Mouse (Mus musculus) olfactory bulb, adult 2 months (tissue): ENCODE data around the gene Nr2f6. TPM values are rescaled to one million over a fixed set of nuclear protein-coding genes. Genes with fewer than 3 reads are reported as not detected.
A peak's percentile ranks its signal among the peaks of the same experiment; 100 is the strongest.

Source experiments
- H3K27ac ChIP-seq: fragments of 200-500 bp; 2 replicates; pipeline ENCODE4 v1.5.1; 2012; ENCODE audit warnings: low read depth, low read length; ENCODE audit not compliant: insufficient read depth
- H3K4me1 ChIP-seq: fragments of 200-500 bp; 2 replicates; pipeline ENCODE4 v1.6.1; 2012; ENCODE audit warnings: low read length; ENCODE audit not compliant: control insufficient read depth, insufficient read depth
- H3K4me3 ChIP-seq: fragments of 200-500 bp; 2 replicates; pipeline ENCODE4 v1.5.1; 2012; ENCODE audit warnings: mild to moderate bottlenecking, low read depth, low read length, moderate library complexity; ENCODE audit not compliant: insufficient read depth
- CTCF ChIP-seq: fragments of 200-500 bp; IDR thresholded peaks from 2 replicates; pipeline ENCODE4 v1.5.1; 2012; ENCODE audit warnings: low read depth, mild to moderate bottlenecking, low read length, moderate library complexity; ENCODE audit not compliant: insufficient read depth
- POLR2A ChIP-seq: fragments of 200-500 bp; IDR thresholded peaks from 2 replicates; pipeline ENCODE4 v1.6.1; 2012; ENCODE audit warnings: mild to moderate bottlenecking, low read depth, low read length, moderate library complexity; ENCODE audit not compliant: insufficient read depth
- WGBS: fragments of 180-500 bp; shearing (Covaris S2); methylation state at CpG from one replicate; pipeline ENCODE4 v1.1.7; 2018; 5-methylcytosine and 5-hydroxymethylcytosine counted together
- polyA plus RNA-seq: library from polyadenylated mRNA; stranded (reverse); fragments of >200 nt; gene quantifications from 2 replicates; pipeline ENCODE4 v1.2.4, GENCODE M21; 2012; ENCODE audit warnings: low replicate concordance; ENCODE audit not compliant: missing spikeins, insufficient read depth, insufficient read length

Gene Nr2f6
- polyA plus RNA-seq, 1 experiment, result not detected

DNA sequence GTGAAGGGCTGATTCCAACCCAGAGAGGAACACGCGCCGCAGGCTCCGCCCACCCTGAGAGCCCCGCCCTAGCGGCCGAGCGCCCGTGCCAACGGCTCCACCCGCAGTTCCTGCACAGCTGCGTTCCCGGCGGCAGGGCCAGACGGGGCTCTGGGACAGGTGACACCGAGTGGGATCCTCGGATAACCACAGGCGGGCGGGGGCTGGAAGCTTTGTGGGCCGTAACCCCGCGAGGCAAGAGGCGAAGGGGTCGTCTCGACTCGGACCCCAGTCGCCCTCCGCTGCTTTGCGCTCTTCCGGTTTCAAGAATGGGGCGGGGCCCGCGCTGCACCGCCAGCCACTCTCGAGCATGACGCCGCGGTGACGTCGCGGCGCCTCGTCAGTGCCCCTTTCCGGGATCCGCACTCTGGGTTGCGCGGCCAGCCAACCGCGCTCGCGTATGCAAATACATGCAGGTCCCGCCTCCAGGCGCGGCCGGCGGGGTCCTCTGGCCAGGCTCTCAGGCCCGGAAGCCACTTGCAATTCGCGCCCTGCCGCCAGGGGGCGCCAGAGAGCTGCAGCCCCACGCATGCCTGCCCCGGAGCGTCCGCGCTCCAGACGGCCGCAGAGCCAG, 10.4 kb downstream of the Nr2f6 start, which contains the start of gene Ocel1:
Ocel1 (plus strand) TSS at position 63 of the 613 bp plus-strand sequence.
- WGBS, result under 1% methylated on average over 68 of the region's 68 CpGs
- Histone ChIP-seq H3K4me1 (peaks cover 26% of the 10 kb centered on the region), H3K27ac (peak within 1 kb of the TSS; percentile 80), H3K4me3 (peak within 1 kb of the TSS; percentile 75)
- TF ChIP-seq POLR2A (peak; percentile 87), CTCF (peak; percentile 100)

DNA sequence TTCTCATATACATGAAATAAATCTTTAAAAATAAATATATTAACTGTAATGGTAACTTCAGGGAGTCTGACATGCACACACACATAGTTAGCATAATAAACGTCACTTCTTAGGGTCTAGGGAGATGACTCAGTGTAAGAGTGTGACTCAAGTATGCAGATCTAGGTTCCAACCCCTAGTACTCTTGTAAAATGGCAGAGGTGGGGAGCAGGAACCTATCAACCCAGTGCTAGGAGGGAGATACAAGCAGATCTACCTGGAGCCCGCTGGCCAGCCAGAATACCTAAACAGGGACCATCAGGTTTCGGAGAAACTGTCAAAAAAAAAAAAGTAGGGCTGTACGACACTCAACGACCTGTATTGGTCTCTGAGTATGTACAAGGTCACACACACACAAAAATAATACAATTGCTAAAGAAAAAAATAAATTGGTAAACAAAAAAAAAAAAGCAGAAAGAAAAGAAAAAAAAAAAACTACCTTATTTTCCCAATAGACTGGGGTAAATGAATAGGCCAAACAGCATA, 11.0 kb downstream of the Nr2f6 start:
- WGBS, result 14% methylated on average over 5 of the region's 5 CpGs

DNA sequence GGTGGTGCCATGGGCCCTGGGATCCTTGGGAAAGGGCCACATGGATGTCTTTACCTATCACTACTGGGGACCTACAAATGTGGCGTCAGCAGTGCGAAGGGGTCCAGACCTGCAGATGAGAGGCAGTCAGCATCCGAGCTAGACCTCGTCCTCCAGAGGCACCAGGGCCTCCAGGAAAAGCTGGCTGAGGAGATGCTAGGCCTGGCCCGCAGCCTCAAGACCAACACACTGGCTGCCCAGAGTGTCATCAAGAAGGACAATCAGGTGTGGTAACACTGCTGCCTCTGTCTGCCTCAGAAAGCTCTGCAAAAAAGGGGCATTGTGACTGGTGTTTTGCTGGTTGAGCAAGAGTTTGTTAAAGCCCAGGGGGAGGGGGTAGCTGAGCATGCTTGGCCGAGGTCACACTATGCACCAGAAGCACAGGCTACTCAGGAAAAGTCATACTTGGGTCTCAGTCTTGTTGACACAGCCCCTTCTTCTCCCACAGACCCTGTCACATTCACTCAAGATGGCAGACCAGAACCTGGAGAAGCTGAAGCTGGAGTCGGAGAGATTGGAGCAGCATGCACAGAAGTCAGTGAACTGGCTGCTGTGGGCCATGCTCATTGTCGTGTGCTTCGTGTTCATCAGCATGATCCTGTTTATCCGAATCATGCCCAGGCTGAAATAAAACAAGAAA, 12.6 kb downstream of the Nr2f6 start:
- H3K27ac ChIP-seq, result no peak overlapping the region
- H3K4me3 ChIP-seq, result no peak overlapping the region
- TF ChIP-seq CTCF, result no peak
- no peak for TF ChIP-seq POLR2A
- H3K4me1 ChIP-seq, result peaks cover 15% of the 10 kb centered on the region
- WGBS, result 91% methylated on average over 10 of the region's 10 CpGs

More for the DNA sequence above, 11.0 kb downstream of the Nr2f6 start:
- Histone ChIP-seq H3K4me1 (peaks cover 20% of the 10 kb centered on the region), H3K27ac (no peak overlapping the region), H3K4me3 (peak overlapping the region; percentile 75)
- TF ChIP-seq POLR2A, result no peak
- TF ChIP-seq CTCF, result no peak

DNA sequence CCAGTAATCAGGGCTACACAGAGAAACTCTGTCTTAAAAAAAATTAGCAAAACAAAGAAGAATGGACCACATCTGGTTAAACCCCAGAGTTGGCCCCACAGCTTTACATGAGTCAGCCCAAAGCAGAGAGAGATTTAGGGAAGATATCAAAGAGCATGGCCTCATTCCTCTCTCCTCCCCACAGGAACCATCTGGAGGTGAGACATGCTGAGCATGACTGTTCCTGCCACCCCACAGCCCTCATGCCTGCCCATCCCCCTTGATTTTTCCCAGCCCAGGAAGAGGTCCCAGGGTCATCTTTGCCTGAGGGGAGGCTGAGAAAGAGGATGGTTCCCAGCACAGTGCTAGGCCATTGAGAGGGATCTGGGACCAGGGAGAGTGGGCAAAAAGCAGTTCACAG, 13.4 kb downstream of the Nr2f6 start:
- no peak overlapping the region for H3K27ac ChIP-seq
- H3K4me3 ChIP-seq, result no peak overlapping the region
- H3K4me1 ChIP-seq, result peaks cover 15% of the 10 kb centered on the region

DNA sequence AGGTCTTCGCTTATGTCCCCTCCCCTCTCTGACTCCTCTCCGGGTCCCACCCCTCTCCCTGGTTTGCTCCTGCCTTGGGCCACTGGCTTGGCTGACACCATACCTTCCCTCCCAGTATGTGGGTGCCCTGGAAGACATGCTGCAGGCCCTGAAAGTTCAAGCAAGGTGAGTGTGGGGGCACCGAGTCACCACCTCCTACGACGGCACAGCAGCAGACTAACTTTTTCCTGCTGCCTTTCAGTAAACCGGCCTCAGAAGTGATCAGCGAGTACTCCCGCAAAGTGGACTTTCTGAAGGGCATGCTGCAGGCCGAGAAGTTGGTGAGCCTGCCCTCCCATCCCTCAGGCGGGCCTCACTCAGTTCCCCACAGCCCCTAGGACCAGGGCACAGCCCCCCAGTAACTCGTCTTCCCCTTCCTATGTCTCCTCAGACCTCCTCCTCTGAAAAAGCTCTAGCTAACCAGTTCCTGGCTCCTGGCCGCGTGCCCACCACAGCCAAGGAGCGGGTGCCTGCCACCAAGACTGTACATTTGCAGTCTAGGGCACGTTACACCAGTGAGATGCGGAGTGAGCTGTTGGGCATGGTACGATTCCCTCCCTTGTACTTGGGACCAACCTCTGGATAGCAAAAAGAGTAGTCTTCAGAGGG, 14.1 kb downstream of the Nr2f6 start:
- WGBS, result 31% methylated on average over 17 of the region's 17 CpGs
- Histone ChIP-seq H3K4me3 (peak overlapping the region; percentile 70), H3K27ac (peak overlapping the region; percentile 97; the same call in 1 of the 2 replicates), H3K4me1 (peaks cover 15% of the 10 kb centered on the region)
- TF ChIP-seq CTCF, result no peak
- no peak for TF ChIP-seq POLR2A

More for the DNA sequence above, 13.4 kb downstream of the Nr2f6 start:
- no peak for TF ChIP-seq POLR2A

DNA sequence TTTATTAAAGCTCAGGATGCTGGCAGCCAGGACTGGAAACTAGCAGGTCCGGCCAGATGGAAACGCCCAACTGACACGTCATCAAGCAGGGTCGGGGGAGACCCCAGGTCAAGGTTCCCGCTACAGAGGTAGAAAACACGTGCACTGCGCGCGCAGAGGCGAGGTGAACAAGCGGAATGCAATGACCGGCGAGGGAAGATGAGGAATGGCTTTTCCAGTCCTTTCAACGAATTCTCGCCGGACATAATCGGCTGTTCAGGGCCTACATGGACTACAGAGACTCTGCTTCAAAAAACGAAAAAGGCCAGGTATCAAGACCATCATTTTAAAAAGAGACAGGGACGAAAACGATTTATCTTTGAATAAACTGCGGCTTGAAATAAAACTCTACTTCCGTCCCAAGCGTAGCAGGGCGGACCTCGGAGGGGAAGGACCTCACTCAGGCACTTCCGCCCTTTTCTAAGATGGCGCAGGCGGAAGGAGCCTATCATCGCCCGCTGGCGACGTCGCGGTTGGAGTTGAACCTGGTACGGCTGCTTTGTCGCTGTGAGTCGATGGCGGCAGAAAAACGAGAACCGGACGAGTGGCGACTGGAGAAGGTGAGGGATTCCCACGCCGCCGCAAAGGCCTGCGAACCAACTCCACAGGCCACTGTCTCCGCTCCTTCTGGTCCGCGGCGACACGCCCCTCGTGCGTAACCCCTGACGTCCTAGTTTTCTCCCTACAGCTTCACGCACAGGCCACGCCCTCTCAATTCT, 14.8 kb downstream of the Nr2f6 start, which contains the start of gene Use1:
Use1 (plus strand) TSS at position 78 of the 758 bp plus-strand sequence.
- TF ChIP-seq CTCF, result no peak
- peak; percentile 81; the same call in 1 of the 2 replicates for TF ChIP-seq POLR2A
- H3K27ac ChIP-seq, result peak within 1 kb of the TSS; percentile 97
- H3K4me1 ChIP-seq, result peaks cover 15% of the 10 kb centered on the region
- H3K4me3 ChIP-seq, result peak within 1 kb of the TSS; percentile 70
- under 1% methylated on average over 56 of the region's 56 CpGs for WGBS

DNA sequence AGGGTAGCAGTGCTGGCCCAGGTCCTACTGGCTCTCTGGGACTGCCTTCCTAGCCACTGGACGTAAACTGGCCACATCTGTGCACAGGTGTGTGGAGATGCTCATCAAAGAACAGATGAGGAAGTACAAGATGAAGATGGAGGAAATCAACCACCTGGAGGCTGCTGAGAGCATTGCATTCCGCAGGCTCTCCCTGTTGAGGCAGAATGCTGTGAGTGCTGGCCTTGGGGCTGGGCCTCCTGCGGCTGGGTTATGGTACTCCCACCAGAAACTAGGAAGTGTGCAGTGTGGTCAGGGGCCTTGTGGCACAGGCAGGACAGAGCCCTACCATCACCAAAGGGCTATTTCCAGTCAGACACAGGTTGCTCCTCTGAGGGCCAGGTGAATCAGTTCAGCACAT, 23.7 kb downstream of the Nr2f6 start:
- no peak overlapping the region for H3K4me3 ChIP-seq
- H3K4me1 ChIP-seq, result no peaks in the 10 kb centered on the region
- TF ChIP-seq POLR2A (no peak), CTCF (no peak)
- 93% methylated on average over 3 of the region's 3 CpGs for WGBS
- H3K27ac ChIP-seq, result no peak overlapping the region

DNA sequence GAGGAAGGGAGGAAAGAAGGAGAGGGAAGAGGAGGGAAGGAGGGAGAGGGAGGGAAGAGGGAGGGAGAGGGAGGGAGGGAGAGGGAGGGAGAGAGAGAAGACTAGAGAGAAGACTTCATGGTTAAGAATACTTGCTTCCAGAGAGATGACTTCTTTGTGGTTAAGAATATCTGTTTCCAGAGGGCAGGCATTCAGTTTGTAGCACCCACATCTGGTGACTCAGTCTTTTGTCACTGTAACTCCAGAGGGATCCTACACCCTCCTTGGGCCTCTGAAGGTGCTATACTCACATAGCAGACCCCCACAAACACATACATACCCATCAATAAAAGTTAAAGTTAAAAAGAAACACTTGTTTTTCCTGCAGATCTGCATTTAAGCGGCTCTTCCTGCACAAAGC, 30.2 kb downstream of the Nr2f6 start:
- WGBS, result 78% methylated on average over 1 of the region's 1 CpGs
- H3K27ac ChIP-seq, result no peak overlapping the region
- peaks cover 11% of the 10 kb centered on the region for H3K4me1 ChIP-seq
- H3K4me3 ChIP-seq, result no peak overlapping the region
- TF ChIP-seq POLR2A, result no peak
- TF ChIP-seq CTCF, result no peak

DNA sequence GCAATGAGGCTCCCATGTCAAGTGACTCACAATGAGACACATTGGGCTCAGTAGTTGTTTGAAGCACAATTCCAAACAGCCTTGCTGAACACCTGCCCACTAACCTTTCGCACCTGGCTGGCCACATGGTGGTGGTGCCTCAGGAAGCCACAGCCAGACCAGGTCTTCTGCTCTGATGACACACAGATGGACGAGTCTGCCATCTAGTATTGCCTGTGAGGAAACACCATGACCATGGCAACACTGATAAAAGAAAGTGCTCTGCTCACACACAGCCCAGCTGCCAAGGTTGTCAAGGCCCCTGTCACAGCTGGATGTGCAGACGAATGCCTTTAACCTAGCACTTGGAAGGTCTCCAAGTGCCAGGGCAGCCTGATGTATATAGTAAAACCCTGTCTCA, 30.6 kb downstream of the Nr2f6 start:
- Histone ChIP-seq H3K4me1 (peaks cover 11% of the 10 kb centered on the region), H3K27ac (0 out of 2 replicates have a peak overlapping the region, but pooled peaks have one; percentile 24), H3K4me3 (no peak overlapping the region)
- TF ChIP-seq POLR2A (no peak), CTCF (no peak)
- WGBS, result 64% methylated on average over 3 of the region's 3 CpGs
